Mouse (Mus musculus) layer of hippocampus, adult 18-20 months (tissue): ENCODE data around the gene Gm10309. TPM values are rescaled to one million over a fixed set of nuclear protein-coding genes. Genes with fewer than 3 reads are reported as not detected.

Source experiments
- total RNA-seq, 2 experiments: library from RNA; stranded (reverse); gene quantifications; 2 replicates each; pipeline ENCODE4 v1.2.3; 2021

The Gm10309 gene
- total RNA-seq, 2 experiments from 2014 or later, result not detected

Other genes with a start within 250 kb of the Gm10309 start
- 10 to 100 TPM; 83.0 to 84.1 TPM for gene Epas1, start 248.5 kb upstream of the Gm10309 start, total RNA-seq